Mouse (Mus musculus): ENCODE results near the gene Tmed11.
"Not testable (repeated sequence)": the region's sequence is repeated elsewhere in the genome, so short reads cannot be mapped to it uniquely, and the experiment has no call there.

The Tmed11 gene

DNA sequence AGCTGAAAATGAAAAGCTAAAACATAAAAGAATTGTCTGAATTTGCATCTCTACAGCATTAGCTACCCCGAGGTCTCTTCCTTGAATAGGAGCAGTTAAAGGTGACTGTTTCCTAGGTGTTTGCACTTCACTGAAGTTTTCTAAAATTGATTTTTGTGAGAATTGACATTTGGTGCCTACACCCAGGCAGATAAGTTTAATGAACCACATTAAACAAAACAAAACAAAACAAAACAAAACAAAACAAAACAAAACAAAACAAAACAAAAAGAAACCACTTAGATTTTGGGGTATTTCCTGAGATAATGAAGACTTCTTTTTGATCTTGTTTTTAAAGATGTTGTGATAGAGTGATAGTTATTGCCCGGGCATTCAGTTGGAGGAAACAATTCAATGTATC lies at the start of gene Tmed11:
Tmed11 (minus strand) TSS at position 101 of the 400 bp plus-strand sequence.
- in situ Hi-C loops (cut with MboI, MseI), result not testable (repeated sequence)

DNA sequence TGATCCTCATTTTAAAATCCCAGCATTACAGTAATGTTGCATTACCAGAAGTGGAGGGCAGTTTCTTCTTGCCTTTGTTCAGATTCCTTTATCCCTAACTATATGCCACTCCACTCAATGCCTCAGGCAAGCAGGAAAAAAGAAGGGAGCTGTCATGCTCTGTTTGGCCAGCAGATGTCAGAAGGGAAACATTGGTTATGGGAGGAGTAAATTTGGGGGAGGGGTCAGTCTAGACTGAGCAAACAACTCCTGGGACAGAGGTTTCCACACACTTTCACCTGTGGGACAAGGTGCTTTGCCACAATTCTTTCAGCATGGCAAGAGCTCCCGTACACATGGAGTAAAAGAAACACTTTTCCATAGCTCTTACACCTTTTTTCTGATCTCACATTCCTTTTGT lies 41.0 kb upstream of the Tmed11 start:
- in situ Hi-C loops (cut with MboI, MseI), result no loop called here

DNA sequence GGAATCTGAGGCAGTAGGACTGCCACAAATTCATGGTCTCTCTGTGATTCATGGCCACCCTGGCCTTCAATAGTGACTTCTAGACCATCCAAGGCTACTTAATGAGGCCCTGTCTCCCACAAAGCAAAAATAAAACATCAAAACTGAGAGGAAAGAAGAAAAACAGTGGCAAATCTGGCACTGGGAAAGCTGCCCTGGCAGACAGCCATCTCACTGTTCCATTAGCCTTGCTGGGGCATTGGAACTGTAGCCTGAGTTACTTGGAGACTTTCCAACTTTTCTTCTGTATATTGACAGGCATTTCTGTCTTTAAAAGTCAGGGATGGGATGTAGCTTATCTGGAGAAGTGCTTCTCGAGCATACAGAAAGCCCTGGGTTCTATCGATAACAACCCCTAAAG lies 28.1 kb upstream of the Tmed11 start:
- in situ Hi-C loops (cut with MboI, MseI), result no loop called here

DNA sequence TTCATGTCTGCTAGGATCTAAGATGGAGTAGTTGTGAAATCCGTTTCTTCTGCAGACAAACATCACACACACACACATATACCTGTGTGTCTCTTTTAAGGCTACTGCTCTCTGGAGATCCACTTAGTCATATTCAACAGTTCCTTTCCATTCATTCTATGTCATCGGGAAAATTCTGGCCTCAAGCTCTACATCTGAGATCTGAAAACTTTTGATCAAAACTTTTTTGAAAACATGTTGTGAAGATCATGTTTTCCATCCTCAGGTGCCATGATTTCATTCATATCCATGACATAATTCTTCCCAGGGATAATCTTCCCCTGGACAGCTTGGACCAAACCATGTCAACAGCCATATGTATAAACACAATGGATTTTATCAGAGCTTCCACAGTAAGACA lies 13.6 kb upstream of the Tmed11 start, which contains the start of gene Vmn2r8:
Vmn2r8 (minus strand) TSS at position 101 of the 400 bp plus-strand sequence.
- in situ Hi-C loops (cut with MboI, MseI), result loop anchor here in 1 of 2 experiments (5.0 kb wide), 1 partner anchor 44 kb away; the partner anchor contains the start of gene Vmn2r9

DNA sequence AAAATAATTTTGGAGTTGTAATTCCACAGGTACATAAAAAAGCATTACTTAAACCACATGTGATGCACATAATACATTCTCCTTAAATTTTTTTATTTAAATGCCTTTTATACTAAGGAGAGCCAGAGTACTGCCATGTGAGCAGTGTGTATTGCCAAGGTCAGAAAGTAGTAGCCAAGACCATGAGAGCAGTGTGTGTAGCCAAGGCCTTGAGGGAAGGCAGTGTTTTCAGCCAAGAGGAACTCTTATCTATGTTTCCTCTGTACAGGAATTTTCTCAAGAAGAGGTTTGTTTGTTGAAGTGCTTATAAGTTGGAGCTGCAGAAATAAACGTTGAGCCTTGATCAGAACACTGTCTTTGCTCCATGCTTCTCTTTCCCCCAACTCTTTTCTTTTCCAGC lies 8.5 kb upstream of the Tmed11 start:
- in situ Hi-C loops (cut with MboI, MseI), result no loop called here

DNA sequence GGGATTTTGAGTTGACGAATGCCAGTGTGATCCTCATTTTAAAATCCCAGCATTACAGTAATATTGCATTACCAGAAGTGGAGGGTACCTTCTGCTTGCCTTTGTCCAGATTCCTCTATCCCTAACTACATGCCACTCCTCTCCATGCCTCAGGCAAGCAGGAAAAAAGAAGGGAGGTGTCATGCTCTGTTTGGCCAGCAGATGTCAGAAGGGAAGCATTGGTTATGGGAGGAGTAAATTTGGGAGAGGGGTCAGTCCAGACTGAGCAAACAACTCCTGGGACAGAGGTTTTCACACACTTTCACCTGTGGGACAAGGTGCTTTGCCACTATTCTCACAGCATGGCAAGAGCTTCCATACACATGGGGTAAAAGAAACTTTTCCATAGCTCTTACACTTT lies 4.8 kb downstream of the Tmed11 start:
- in situ Hi-C loops (cut with MboI, MseI), result not testable (repeated sequence)

DNA sequence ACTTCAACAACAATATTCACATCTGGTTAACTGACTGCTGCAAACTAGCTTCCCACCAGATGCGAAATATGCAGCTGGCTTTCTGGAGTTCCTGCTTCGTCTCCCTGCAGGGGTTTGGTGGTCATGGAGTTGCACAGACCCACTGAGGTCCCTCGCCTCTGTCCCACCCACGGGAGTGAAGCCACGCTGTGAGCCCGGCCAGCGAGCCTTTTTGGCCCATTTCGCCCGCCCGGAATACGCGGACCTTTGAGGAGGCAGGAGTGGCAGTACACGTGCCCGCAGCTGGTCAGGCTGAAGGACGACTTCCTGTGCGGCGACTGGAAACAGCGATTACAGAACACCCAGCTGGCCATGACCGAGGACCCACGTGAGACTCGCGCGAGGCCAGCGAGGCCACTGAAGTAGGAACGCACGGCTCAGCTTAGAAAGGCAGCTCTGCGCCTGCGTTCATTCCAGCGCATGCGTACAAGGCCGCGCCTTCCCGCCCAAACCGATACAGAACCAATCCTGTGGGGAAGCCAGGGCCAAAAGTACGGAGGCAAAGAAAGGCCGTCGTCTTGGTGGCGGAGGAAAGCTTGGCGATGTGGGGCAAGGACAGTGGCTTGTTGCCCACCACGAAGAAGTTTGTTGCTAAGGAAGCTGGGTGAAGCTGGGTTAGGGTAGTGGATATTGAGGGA lies 20.4 kb downstream of the Tmed11 start, which contains the start of gene Rnf212:
Rnf212 (minus strand) TSS at position 353 of the 677 bp plus-strand sequence.
- in situ Hi-C loops (cut with MboI, MseI), result no loop called here

DNA sequence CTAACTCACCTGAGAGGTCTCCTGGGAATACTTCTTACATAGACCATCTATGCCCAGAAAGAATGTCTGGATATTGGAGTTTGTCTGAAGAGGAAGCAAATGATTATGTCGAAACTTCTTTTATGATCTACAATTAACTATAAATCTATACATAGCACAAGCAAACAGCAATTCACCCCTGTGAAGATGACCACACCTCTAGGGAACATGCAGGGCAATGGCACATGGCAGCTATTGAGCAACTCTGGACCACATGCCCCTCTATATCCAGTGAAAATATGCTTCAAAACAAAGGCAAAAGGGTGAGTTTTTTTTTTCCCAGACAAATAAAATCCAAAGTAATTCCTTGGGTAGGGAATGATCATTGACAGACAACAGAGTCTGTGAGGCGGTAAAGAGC lies 35.2 kb downstream of the Tmed11 start:
- in situ Hi-C loops (cut with MboI, MseI), result no loop called here

DNA sequence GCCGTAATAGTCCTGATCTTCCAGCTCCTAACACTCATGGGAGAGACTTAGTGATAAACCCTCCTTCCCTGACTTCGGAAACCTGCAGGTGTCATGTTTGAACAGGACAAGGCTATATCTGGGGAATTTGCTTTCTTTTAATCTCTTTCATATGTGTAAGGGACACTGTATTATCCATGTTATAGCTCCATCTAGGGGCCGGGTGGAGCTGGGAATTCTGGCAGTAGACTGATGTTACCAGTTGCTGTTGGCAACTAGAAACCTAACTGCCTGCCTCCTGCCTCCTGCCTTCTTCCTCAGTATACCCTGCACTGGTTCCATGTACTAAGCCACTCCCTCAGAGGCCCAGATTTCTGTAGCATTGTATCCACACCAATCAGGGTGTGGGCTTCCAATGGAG lies 36.8 kb downstream of the Tmed11 start:
- in situ Hi-C loops (cut with MboI, MseI), result no loop called here

DNA sequence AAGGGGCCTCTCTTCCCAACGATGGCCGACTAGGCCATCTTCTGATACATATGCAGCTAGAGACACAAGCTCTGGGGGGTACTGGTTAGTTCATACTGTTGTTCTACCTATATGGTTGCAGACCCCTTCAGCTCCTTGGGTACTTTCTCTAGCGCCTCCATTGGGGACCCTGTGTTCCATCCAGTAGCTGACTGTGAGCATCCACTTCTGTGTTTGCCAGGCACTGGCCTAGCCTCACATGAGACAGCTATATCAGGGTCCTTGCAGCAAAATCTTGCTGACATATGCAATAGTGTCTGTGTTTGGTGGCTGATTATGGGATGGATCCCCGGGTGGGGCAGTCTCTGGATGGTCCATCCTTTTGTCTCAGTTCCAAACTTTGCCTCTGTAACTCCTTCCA lies 43.9 kb downstream of the Tmed11 start:
- in situ Hi-C loops (cut with MboI, MseI), result not testable (repeated sequence)

DNA sequence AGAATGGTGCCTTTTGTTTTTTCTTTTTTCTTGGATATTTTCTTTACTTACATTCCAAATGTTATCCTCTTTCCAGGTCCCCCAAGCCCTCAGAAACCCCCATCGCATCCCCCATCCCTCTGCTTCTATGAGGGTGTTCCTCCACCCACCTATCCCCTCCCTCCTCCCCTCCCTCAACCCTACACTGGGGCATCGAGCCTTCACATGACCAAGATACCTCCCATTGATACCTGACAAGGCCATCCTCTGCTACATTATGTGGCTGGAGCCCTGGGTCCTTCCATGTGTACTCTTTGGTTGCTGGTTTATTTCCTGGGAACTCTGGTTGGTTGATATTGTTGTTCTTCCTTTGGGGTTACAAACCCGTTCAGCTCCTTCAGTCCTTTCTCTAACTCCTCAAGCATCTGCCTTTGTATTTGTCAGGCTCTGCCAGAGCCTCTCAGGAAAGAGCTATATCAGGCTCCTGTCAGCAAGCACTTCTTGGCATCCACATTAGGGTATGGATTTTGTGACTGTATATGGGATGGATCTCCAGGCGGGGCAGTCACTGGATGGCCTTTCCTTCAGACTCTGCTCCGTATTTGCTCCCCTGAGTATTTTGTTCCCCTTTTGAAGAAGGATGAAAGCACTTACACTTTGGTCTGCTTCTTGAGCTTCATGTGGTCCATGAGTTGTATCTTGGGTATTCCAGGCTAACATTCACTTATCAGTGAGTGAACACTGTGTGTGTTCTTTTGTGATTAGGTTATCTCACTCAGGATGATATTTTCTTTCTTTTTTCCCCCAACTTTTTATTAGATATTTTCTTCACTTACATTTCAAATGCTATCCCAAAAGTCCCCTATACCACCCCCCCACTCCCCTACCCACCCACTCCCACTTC lies 44.6 kb downstream of the Tmed11 start:
- in situ Hi-C loops (cut with MboI, MseI), result no loop called here

DNA sequence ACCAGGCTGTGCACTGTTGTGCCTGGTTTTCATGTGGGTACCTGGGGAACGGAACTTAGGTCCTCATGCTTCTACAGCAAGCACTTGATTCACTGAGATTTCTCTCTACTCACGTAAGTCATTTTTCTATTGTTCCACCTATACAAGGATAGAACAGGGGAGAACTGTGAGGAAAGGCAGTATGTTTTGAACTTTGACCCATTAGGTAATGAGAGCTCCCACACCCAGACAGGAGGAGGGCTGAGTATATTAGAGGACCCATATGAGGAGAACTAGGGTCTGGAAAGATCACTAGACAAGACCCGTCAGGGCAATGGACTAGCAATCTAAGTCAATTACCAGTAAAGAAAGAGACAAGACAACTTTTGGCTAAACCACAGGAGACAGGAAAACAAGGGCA lies 50.5 kb downstream of the Tmed11 start:
- in situ Hi-C loops (cut with MboI, MseI), result no loop called here

DNA sequence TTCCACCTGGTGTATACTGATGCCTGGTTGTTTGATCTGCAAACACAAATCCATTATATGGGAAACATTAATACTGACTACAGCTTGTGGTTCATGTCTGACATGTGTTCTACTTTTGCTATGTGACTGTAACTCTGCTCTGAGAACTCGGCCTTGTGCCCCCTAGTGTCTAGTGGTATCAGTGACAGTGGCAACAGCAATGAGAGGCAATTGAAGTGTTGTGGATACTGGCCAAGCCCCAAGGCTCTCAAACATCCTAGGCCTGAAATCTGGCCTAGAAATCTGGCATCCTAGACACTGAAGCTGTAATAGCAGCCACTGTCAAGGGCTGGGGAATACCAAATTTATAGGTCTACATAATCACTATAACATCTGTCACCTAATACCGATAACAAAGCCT lies 51.3 kb downstream of the Tmed11 start:
- in situ Hi-C loops (cut with MboI, MseI), result no loop called here

DNA sequence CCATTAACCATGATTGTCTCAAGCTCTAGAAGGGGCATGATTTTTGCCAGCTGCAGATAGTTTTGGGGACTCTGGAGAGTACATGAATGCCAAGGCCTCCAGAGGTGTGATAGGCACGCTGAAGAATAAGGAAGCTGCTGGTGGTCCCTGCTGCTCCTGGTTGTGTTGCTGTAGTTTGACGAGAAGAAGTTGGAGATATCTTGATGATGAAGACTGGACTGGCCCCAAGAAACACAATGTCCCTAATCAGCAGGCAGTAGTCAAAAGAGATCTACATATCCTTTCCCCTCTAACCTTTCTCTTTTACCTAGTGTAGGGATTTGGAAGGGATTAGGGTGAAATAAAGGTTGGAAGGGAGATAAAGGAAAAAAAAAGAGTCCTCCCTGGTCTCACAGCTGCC lies 52.6 kb downstream of the Tmed11 start:
- in situ Hi-C loops (cut with MboI, MseI), result no loop called here

DNA sequence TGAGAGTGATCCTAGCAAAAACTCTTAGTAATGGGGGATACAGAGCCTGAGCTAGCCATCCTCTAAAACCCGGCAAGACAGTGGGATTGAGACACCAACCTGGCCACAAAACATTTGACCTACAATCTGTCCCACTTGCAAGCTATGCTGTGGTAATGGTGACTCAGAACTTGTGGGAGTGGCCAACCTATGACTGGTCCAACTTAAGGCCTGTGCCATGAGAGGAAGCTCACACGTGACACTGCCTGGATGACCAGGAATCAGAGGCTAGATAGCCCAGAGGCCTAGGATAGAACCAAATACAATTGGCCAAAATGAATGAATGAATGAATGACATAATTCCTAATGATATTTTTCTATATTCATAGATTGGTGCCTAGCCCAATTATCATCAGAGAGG lies 53.3 kb downstream of the Tmed11 start:
- in situ Hi-C loops (cut with MboI, MseI), result no loop called here

DNA sequence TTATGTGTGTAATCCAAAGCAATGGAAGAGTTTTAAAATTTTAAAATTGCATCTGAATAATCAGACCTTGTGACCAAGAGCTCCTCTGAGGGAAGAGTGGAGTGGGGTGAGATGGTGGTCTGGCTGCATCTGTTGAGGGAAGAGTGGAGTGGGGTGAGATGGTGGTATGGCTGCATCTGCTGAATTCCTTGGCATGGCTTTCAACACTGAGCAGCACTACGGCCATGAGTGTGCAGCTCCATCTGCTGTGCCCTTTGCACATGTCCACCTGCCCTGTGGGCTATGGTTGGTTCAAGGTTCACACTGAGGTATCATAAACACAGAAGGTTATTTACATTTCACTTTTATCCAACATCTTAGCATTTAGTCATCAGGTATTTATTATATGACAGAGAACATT lies 67.7 kb downstream of the Tmed11 start:
- in situ Hi-C loops (cut with MboI, MseI), result no loop called here
